Mouse (Mus musculus) lung, embryonic 14.5 days (tissue): ENCODE measurements around the gene Maml2. TPM values are rescaled to one million over a fixed set of nuclear protein-coding genes. Genes with fewer than 3 reads are reported as not detected.
A peak's percentile ranks its signal among the peaks of the same experiment; 100 is the strongest.

Experiments used
- ATAC-seq: fragments of 200-750 bp; cut with Nextera tagmentation; 2 replicates; pipeline ENCODE4 v1.8.0; 2017; ENCODE audit warnings: mild to moderate bottlenecking, moderate TSS enrichment, moderate library complexity; ENCODE audit not compliant: insufficient read depth
- DNase-seq: peaks from one replicate; pipeline ENCODE4 v3.0.0-alpha.2; 2015
- H3K27ac ChIP-seq: fragments of 300-500 bp; sonication (generic); 2 replicates; pipeline ENCODE4 v1.5.1; 2014; ENCODE audit warnings: low read depth, mild to moderate bottlenecking, moderate library complexity
- H3K27me3 ChIP-seq: fragments of 300-500 bp; sonication (generic); 2 replicates; pipeline ENCODE4 v1.6.1; 2014; ENCODE audit warnings: low read length, control low read depth; ENCODE audit not compliant: insufficient read depth
- H3K36me3 ChIP-seq: fragments of 300-500 bp; sonication (generic); 2 replicates; pipeline ENCODE4 v1.6.1; 2014; ENCODE audit warnings: control low read depth; ENCODE audit not compliant: insufficient read depth
- H3K4me1 ChIP-seq: fragments of 300-500 bp; sonication (generic); 2 replicates; pipeline ENCODE4 v1.6.1; 2014; ENCODE audit warnings: antibody characterized with exemption, control low read depth; ENCODE audit not compliant: insufficient read depth
- H3K4me2 ChIP-seq: fragments of 300-500 bp; sonication (generic); 2 replicates; pipeline ENCODE4 v1.6.1; 2014; ENCODE audit warnings: mild to moderate bottlenecking
- H3K4me3 ChIP-seq: fragments of 300-500 bp; sonication (generic); 2 replicates; pipeline ENCODE4 v1.5.1; 2014; ENCODE audit warnings: low read depth, low read length
- H3K9ac ChIP-seq: fragments of 300-500 bp; sonication (generic); 2 replicates; pipeline ENCODE4 v1.6.1; 2014
- H3K9me3 ChIP-seq: fragments of 300-500 bp; sonication (generic); 2 replicates; pipeline ENCODE4 v1.6.1; 2016; ENCODE audit warnings: low read depth, low read length, control low read depth
- CTCF ChIP-seq: IDR thresholded peaks from 2 replicates; pipeline ENCODE4 v1.5.1; 2016; ENCODE audit warnings: antibody characterized with exemption, low read depth
- WGBS: fragments of 180-500 bp; shearing (Covaris S2); extraction: QIAGEN DNeasy Blood & Tissue Kit; methylation state at CpG from one replicate; pipeline ENCODE4 v1.1.7; 2014; 5-methylcytosine and 5-hydroxymethylcytosine counted together
- polyA plus RNA-seq: library from polyadenylated mRNA; unstranded; fragments of >200 nt; fragmentation: Nextera tagmentation; extraction: Ambion mirVana; gene quantifications from 2 replicates; pipeline ENCODE4 v1.2.1, GENCODE M21; 2014

The Maml2 gene
- polyA plus RNA-seq, 1 experiment from 2014 or later = 12.3 TPM

DNA sequence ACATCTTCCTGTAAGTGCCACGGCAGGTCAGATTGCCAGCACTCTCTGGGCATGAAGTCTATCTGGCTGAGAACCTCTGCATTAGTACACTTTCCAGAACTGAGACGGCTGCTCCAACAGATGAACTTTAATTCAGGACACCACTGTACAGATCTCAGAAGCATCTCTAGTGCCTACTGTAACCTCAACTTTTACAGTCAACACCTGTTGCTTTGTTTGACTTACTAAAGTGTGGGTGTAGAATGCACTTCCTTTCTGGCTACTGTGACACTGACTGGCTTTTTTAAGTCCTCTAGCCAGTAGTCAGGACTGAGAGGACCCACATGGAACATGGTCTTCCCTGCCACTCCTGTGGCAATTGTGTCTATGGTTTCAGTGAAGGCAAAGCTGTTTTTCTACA is 25.3 kb downstream of the Maml2 start:
- Histone ChIP-seq H3K36me3 (no peaks in the 10 kb centered on the region), H3K27ac (peak overlapping the region; percentile 84), H3K4me3 (no peak overlapping the region), H3K4me1 (0 out of 2 replicates have a peak, but pooled peaks cover 8% of the 10 kb centered on the region), H3K27me3 (no peaks in the 10 kb centered on the region), H3K9me3 (no peaks in the 10 kb centered on the region), H3K9ac (no peak overlapping the region), H3K4me2 (no peak overlapping the region)
- no peak for TF ChIP-seq CTCF
- ATAC-seq (no peak), DNase-seq (no peak)
- WGBS = 54% methylated on average over 2 of the region's 2 CpGs

- H3K27ac ChIP-seq = peak overlapping the region; percentile 84
- no peaks in the 10 kb centered on the region for H3K9me3 ChIP-seq
- ATAC-seq (peak; percentile 81; the same call in 1 of the 2 replicates), DNase-seq (peak; percentile 63)
- 0 out of 2 replicates have a peak, but pooled peaks cover 8% of the 10 kb centered on the region for H3K4me1 ChIP-seq
- no peaks in the 10 kb centered on the region for H3K36me3 ChIP-seq
- H3K4me2 ChIP-seq = no peak overlapping the region
- WGBS = 25% methylated on average over 1 of the region's 1 CpGs
- no peaks in the 10 kb centered on the region for H3K27me3 ChIP-seq
- TF ChIP-seq CTCF = no peak
- no peak overlapping the region for H3K4me3 ChIP-seq
- H3K9ac ChIP-seq = no peak overlapping the region
These were observed 25.9 kb downstream of the Maml2 start for GRCm38 (mm10) chr9:13323612-13324011.

DNA sequence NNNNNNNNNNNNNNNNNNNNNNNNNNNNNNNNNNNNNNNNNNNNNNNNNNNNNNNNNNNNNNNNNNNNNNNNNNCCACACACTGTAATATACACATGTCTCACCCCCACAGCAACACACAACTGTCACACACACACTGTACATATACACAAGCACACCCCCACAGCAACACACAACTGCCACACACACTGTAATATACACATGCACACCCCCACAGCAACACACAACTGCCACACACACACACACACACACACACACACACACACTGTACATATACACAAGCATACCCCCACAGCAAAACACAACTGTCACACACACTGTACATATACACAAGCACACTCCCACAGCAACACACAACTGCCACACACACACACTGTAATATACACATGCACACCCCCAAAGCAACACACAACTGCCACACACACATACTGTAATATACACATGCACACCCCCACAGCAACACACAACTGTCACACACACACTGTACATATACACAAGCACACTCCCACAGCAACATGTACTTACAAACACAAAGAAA is 116.5 kb downstream of the Maml2 start:
- Histone ChIP-seq H3K4me3 (no peak overlapping the region), H3K36me3 (peaks cover 5% of the 10 kb centered on the region; the same call in 1 of the 2 replicates), H3K9ac (no peak overlapping the region), H3K4me1 (no peaks in the 10 kb centered on the region), H3K9me3 (no peaks in the 10 kb centered on the region), H3K27ac (no peak overlapping the region), H3K4me2 (no peak overlapping the region), H3K27me3 (no peaks in the 10 kb centered on the region)
- TF ChIP-seq CTCF = no peak
- DNase-seq = no peak
- no peak for ATAC-seq

DNA sequence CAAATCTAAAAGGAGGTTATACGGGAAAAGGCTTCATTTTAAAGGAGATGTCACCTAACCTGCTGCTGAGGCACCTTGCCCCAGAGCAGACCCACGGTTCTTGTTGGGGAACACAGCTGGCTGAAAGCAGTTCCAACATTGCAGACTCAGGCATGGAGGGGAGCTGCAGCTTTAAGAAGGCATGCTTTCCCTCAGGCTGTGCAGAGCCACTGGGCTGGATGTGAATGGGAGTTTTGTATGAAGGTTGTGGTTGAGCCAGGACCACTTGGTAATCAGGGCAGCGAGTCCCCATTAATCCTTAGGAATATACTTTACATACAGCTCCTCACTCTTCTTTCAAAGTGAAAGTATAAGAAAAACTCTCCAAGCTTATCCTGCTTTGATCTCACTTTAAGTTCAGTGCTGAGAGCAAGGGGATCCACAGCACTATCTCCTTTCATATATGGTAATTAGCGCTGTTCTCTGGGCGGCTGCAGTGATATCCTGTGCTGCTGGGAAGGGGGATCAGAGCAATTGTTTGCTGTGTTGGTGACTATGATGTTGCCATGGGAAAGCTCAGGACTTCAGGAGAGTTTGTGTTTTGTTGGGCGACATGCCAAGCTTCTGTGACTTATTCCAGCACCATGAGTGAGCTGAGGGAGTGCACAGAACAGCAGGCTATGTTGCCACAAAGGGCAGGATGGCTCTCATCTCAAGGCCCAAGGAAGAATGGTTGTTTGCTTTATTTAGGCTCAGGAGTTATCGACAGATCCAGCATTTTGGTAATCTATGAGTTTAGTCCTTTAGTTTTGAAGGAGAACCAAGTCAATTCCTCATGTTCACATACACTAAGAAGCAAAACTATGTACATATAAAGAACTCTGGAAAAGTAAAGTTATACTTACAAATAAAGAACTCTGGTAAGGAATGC is 127.5 kb downstream of the Maml2 start:
- 23% methylated on average over 7 of the region's 7 CpGs for WGBS
- ATAC-seq (peak; percentile 94), DNase-seq (peak; percentile 92)
- Histone ChIP-seq H3K4me2 (peak overlapping the region; percentile 41), H3K4me1 (peaks cover 17% of the 10 kb centered on the region), H3K27me3 (no peaks in the 10 kb centered on the region), H3K4me3 (no peak overlapping the region; the same call in 1 of the 2 replicates), H3K27ac (peak overlapping the region; percentile 82), H3K9me3 (no peaks in the 10 kb centered on the region), H3K36me3 (no peaks in the 10 kb centered on the region), H3K9ac (peak overlapping the region; percentile 27; the same call in 1 of the 2 replicates)
- TF ChIP-seq CTCF = no peak

GRCm38 (mm10) chr9:13429477-13430125 is 131.8 kb downstream of the Maml2 start:
- Histone ChIP-seq H3K9me3 (no peaks in the 10 kb centered on the region), H3K9ac (no peak overlapping the region), H3K27me3 (no peaks in the 10 kb centered on the region), H3K4me1 (peaks cover 18% of the 10 kb centered on the region), H3K4me2 (no peak overlapping the region), H3K27ac (no peak overlapping the region), H3K36me3 (no peaks in the 10 kb centered on the region), H3K4me3 (no peak overlapping the region)
- ATAC-seq (no peak), DNase-seq (no peak)
- TF ChIP-seq CTCF = no peak
- 42% methylated on average over 2 of the region's 2 CpGs for WGBS

GRCm38 (mm10) chr9:13430302-13430701 is 132.5 kb downstream of the Maml2 start:
- H3K4me1 ChIP-seq = peaks cover 15% of the 10 kb centered on the region
- H3K4me3 ChIP-seq = no peak overlapping the region
- DNase-seq = peak; percentile 48
- no peak for TF ChIP-seq CTCF
- no peaks in the 10 kb centered on the region for H3K9me3 ChIP-seq
- no peaks in the 10 kb centered on the region for H3K36me3 ChIP-seq
- H3K4me2 ChIP-seq = no peak overlapping the region
- no peak for ATAC-seq
- no peaks in the 10 kb centered on the region for H3K27me3 ChIP-seq
- H3K27ac ChIP-seq = 0 out of 2 replicates have a peak overlapping the region, but pooled peaks have one; percentile 30
- WGBS = 42% methylated on average over 6 of the region's 6 CpGs
- H3K9ac ChIP-seq = no peak overlapping the region

DNA sequence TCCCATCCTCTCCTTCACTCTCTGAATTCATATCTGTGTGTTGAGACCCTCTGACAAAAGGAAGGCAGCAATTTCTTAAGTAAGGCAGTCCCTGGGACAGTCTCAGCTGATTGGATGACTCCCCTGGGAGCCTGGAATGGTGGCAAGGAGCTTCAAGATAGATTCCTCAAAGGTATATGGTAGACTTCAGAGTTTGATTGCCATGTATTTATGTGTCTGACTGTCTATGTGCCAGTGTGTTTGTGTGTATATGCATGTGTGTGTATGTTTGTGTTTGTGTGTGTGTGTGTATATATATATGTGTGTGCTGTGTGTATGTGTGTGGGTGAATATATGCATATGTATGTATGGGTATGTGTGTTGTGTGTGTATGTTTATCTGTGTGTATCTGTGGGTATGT is 133.0 kb downstream of the Maml2 start:
- Histone ChIP-seq H3K9ac (no peak overlapping the region), H3K4me1 (peaks cover 11% of the 10 kb centered on the region), H3K36me3 (no peaks in the 10 kb centered on the region), H3K4me3 (no peak overlapping the region), H3K27ac (peak overlapping the region; percentile 30; the same call in 1 of the 2 replicates), H3K4me2 (no peak overlapping the region), H3K9me3 (no peaks in the 10 kb centered on the region), H3K27me3 (no peaks in the 10 kb centered on the region)
- no peak for ATAC-seq
- no peak for TF ChIP-seq CTCF
- no peak for DNase-seq
